Mouse (Mus musculus) stomach, postnatal 0 days (tissue): ENCODE data around the gene Scel. TPM values are rescaled to one million over a fixed set of nuclear protein-coding genes. Genes with fewer than 3 reads are reported as not detected.

Experiments
- ATAC-seq: fragments of 200-750 bp; cut with Nextera tagmentation; 2 replicates; pipeline ENCODE4 v1.8.0; 2017; ENCODE audit not compliant: low FRiP score, low TSS enrichment
- DNase-seq: peaks from one replicate; pipeline ENCODE4 v3.0.0-alpha.2; 2016; ENCODE audit warnings: low spot score
- H3K27ac ChIP-seq: fragments of 300-500 bp; sonication (generic); replicated peaks from 2 replicates; pipeline ENCODE4 v1.5.1; 2014; ENCODE audit warnings: mild to moderate bottlenecking, control low read depth
- H3K27me3 ChIP-seq: fragments of 300-500 bp; sonication (generic); 2 replicates; pipeline ENCODE4 v1.6.1; 2014; ENCODE audit warnings: low read length; ENCODE audit not compliant: control insufficient read depth, insufficient read depth
- H3K36me3 ChIP-seq: fragments of 300-500 bp; sonication (generic); 2 replicates; pipeline ENCODE4 v1.6.1; 2014; ENCODE audit warnings: low read length, mixed read lengths; ENCODE audit not compliant: control insufficient read depth, insufficient read depth
- H3K4me1 ChIP-seq: fragments of 300-500 bp; sonication (generic); replicated peaks from 2 replicates; pipeline ENCODE4 v1.6.1; 2014; ENCODE audit warnings: antibody characterized with exemption; ENCODE audit not compliant: control insufficient read depth, insufficient read depth
- H3K4me2 ChIP-seq: fragments of 300-500 bp; sonication (generic); replicated peaks from 2 replicates; pipeline ENCODE4 v1.6.1; 2014; ENCODE audit warnings: low read depth, mild to moderate bottlenecking, control low read depth, moderate library complexity
- H3K4me3 ChIP-seq: fragments of 300-500 bp; sonication (generic); 2 replicates; pipeline ENCODE4 v1.5.1; 2014; ENCODE audit warnings: low read depth, low read length, control low read depth
- H3K9ac ChIP-seq: fragments of 300-500 bp; sonication (generic); 2 replicates; pipeline ENCODE4 v1.6.1; 2014; ENCODE audit warnings: mild to moderate bottlenecking, low read length, control low read depth, mixed read lengths
- H3K9me3 ChIP-seq: fragments of 300-500 bp; sonication (generic); 2 replicates; pipeline ENCODE4 v1.6.1; 2016; ENCODE audit warnings: low read length; ENCODE audit not compliant: control insufficient read depth
- CTCF ChIP-seq: IDR thresholded peaks from 2 replicates; pipeline ENCODE4 v1.5.1; 2016; ENCODE audit warnings: antibody characterized with exemption, low read depth, mild to moderate bottlenecking, moderate library complexity
- EP300 ChIP-seq: optimal IDR thresholded peaks from 2 replicates; pipeline ENCODE3; 2016; ENCODE audit warnings: antibody characterized with exemption
- WGBS: fragments of 180-500 bp; shearing (Covaris S2); extraction: QIAGEN DNeasy Blood & Tissue Kit; methylation state at CpG from one replicate; pipeline ENCODE4 v1.1.7; 2014; 5-methylcytosine and 5-hydroxymethylcytosine counted together
- polyA plus RNA-seq: library from polyadenylated mRNA; unstranded; fragments of >200 nt; fragmentation: Nextera tagmentation; extraction: Ambion mirVana; gene quantifications from 2 replicates; pipeline ENCODE4 v1.2.1, GENCODE M21; 2015

The Scel gene
- polyA plus RNA-seq, 1 experiment from 2014 or later, result 43.0 TPM

GRCm38 (mm10) chr14:103485671-103486070 lies 27.5 kb upstream of the Scel start:
- H3K27me3 ChIP-seq, result no peaks in the 10 kb centered on the region
- no peak overlapping the region for H3K9ac ChIP-seq
- H3K36me3 ChIP-seq, result no peaks in the 10 kb centered on the region
- H3K4me3 ChIP-seq, result no peak overlapping the region
- no peaks in the 10 kb centered on the region for H3K9me3 ChIP-seq
- H3K4me1 ChIP-seq, result no peaks in the 10 kb centered on the region
- H3K4me2 ChIP-seq, result no peak overlapping the region
- no peak for DNase-seq
- ATAC-seq, result no peak
- H3K27ac ChIP-seq, result no peak overlapping the region
- WGBS, result 71% methylated on average over 8 of the region's 8 CpGs
- TF ChIP-seq CTCF (no peak), EP300 (no peak)

DNA sequence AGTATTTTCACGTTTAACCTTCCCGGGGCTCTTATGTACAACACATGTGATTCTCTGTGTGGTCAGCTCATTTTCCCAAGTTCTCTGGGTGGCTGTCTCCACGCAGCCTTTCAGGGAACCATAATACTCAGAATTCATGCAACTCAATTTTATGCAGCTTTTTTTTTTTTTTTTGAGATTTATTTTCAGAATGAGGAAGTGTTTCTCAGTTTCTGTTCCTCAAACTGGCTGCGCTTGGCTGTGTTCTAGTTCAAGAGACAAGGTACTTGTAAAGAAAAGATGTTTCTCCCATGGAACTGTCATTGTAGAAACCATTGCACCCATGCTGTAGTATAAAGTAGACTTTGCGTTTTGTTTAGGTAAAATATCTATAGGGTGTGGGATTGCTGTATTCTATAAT lies 26.2 kb upstream of the Scel start:
- Histone ChIP-seq H3K4me3 (no peak overlapping the region), H3K27ac (no peak overlapping the region), H3K4me1 (no peaks in the 10 kb centered on the region), H3K9me3 (no peaks in the 10 kb centered on the region), H3K36me3 (no peaks in the 10 kb centered on the region), H3K27me3 (no peaks in the 10 kb centered on the region), H3K4me2 (no peak overlapping the region), H3K9ac (no peak overlapping the region)
- ATAC-seq, result no peak
- no peak for DNase-seq
- no peak for TF ChIP-seq CTCF
- no peak for TF ChIP-seq EP300
- WGBS, result 79% methylated on average over 5 of the region's 5 CpGs

- DNase-seq, result no peak
Observed at GRCm38 (mm10) chr14:103488659-103489058, 24.5 kb upstream of the Scel start.

GRCm38 (mm10) chr14:103498199-103498598 lies 14.9 kb upstream of the Scel start:
- Histone ChIP-seq H3K27ac (no peak overlapping the region), H3K4me2 (no peak overlapping the region), H3K9me3 (no peaks in the 10 kb centered on the region), H3K9ac (no peak overlapping the region), H3K4me3 (no peak overlapping the region), H3K36me3 (no peaks in the 10 kb centered on the region), H3K27me3 (no peaks in the 10 kb centered on the region), H3K4me1 (no peaks in the 10 kb centered on the region)
- TF ChIP-seq EP300, result no peak
- TF ChIP-seq CTCF, result no peak
- ATAC-seq (no peak), DNase-seq (no peak)
- WGBS, result 79% methylated on average over 8 of the region's 8 CpGs

More at GRCm38 (mm10) chr14:103488659-103489058, 24.5 kb upstream of the Scel start:
- H3K27me3 ChIP-seq, result no peaks in the 10 kb centered on the region
- no peaks in the 10 kb centered on the region for H3K9me3 ChIP-seq
- H3K4me3 ChIP-seq, result no peak overlapping the region
- no peaks in the 10 kb centered on the region for H3K4me1 ChIP-seq
- H3K9ac ChIP-seq, result no peak overlapping the region
- TF ChIP-seq CTCF (peak; percentile 62), EP300 (no peak)
- H3K36me3 ChIP-seq, result no peaks in the 10 kb centered on the region
- WGBS, result 64% methylated on average over 3 of the region's 3 CpGs
- H3K4me2 ChIP-seq, result no peak overlapping the region
- 0 out of 2 replicates have a peak overlapping the region, but pooled peaks have one; percentile 18 for H3K27ac ChIP-seq
- no peak for ATAC-seq

GRCm38 (mm10) chr14:103498613-103499012 lies 14.5 kb upstream of the Scel start:
- no peaks in the 10 kb centered on the region for H3K36me3 ChIP-seq
- no peak for TF ChIP-seq CTCF
- no peak for TF ChIP-seq EP300
- H3K4me1 ChIP-seq, result no peaks in the 10 kb centered on the region
- H3K27ac ChIP-seq, result no peak overlapping the region
- 87% methylated on average over 5 of the region's 5 CpGs for WGBS
- no peak overlapping the region for H3K4me3 ChIP-seq
- no peak overlapping the region for H3K9ac ChIP-seq
- no peaks in the 10 kb centered on the region for H3K9me3 ChIP-seq
- H3K4me2 ChIP-seq, result no peak overlapping the region
- H3K27me3 ChIP-seq, result no peaks in the 10 kb centered on the region
- ATAC-seq (no peak), DNase-seq (no peak)

DNA sequence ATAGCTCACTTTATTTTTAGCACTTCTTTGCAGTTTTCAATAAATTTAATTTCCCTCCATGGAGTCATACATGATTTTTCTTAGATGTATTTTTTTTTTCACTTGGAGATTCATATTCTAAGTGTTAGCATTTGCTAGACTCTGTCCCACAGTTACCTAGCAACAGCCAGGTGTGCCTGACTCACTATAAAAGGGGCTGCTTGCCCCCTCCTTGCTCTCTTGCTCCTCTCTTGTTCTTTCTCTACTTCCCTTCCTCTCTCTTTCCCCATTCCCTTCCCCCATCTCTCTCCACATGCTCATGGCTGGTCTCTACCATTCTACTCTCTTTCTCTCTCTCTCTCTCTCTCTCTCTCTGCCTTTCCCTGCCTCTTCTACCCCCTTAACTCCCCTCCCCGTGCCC lies 14.1 kb upstream of the Scel start:
- no peak overlapping the region for H3K4me2 ChIP-seq
- 45% methylated on average over 1 of the region's 1 CpGs for WGBS

More for the DNA sequence above, 14.1 kb upstream of the Scel start:
- ATAC-seq (no peak), DNase-seq (no peak)
- Histone ChIP-seq H3K27me3 (no peaks in the 10 kb centered on the region), H3K4me3 (no peak overlapping the region), H3K9ac (no peak overlapping the region), H3K4me1 (no peaks in the 10 kb centered on the region), H3K27ac (no peak overlapping the region), H3K36me3 (no peaks in the 10 kb centered on the region), H3K9me3 (no peaks in the 10 kb centered on the region)
- TF ChIP-seq CTCF (no peak), EP300 (no peak)
